Mouse (Mus musculus): Measurements from ENCODE around the gene Trim25.
"Not testable (repeated sequence)": the region's sequence is repeated elsewhere in the genome, so short reads cannot be mapped to it uniquely, and the experiment has no call there.

The Trim25 gene

GRCm38 (mm10) chr11:88994492-88994891, 4.7 kb upstream of the Trim25 start:
- in situ Hi-C loops (cut with MboI, MseI): no loop called here

GRCm38 (mm10) chr11:88995616-88996015, 3.6 kb upstream of the Trim25 start:
- in situ Hi-C loops (cut with MboI, MseI): no loop called here

- in situ Hi-C loops (cut with MboI, MseI): no loop called here
Measured at GRCm38 (mm10) chr11:88996427-88996826, 2.7 kb upstream of the Trim25 start.

GRCm38 (mm10) chr11:88997343-88997742, 1.8 kb upstream of the Trim25 start:
- in situ Hi-C loops (cut with MboI, MseI): not testable (repeated sequence)

GRCm38 (mm10) chr11:88998406-88998805, 770 bp upstream of the Trim25 start:
- in situ Hi-C loops (cut with MboI, MseI): no loop called here

- in situ Hi-C loops (cut with MboI, MseI): no loop called here
Measured at GRCm38 (mm10) chr11:88999723-89000526, 749 bp downstream of the Trim25 start.

GRCm38 (mm10) chr11:89000527-89000819, 1.3 kb downstream of the Trim25 start:
- in situ Hi-C loops (cut with MboI, MseI): no loop called here

GRCm38 (mm10) chr11:89001569-89001968, 2.4 kb downstream of the Trim25 start:
- in situ Hi-C loops (cut with MboI, MseI): no loop called here

GRCm38 (mm10) chr11:89002068-89002467, 2.9 kb downstream of the Trim25 start:
- in situ Hi-C loops (cut with MboI, MseI): no loop called here

GRCm38 (mm10) chr11:89002621-89003020, 3.4 kb downstream of the Trim25 start:
- in situ Hi-C loops (cut with MboI, MseI): no loop called here

GRCm38 (mm10) chr11:89003078-89003477, 3.9 kb downstream of the Trim25 start:
- in situ Hi-C loops (cut with MboI, MseI): no loop called here

- in situ Hi-C loops (cut with MboI, MseI): no loop called here
Measured at GRCm38 (mm10) chr11:89003726-89004125, 4.5 kb downstream of the Trim25 start.

GRCm38 (mm10) chr11:89005473-89005872, 6.3 kb downstream of the Trim25 start:
- in situ Hi-C loops (cut with MboI, MseI): no loop called here

- in situ Hi-C loops (cut with MboI, MseI): no loop called here
Measured at GRCm38 (mm10) chr11:89006404-89006803, 7.2 kb downstream of the Trim25 start.

- in situ Hi-C loops (cut with MboI, MseI): no loop called here
Measured at GRCm38 (mm10) chr11:89007582-89007981, 8.4 kb downstream of the Trim25 start.

GRCm38 (mm10) chr11:89009066-89009465, 9.9 kb downstream of the Trim25 start:
- in situ Hi-C loops (cut with MboI, MseI): no loop called here

- in situ Hi-C loops (cut with MboI, MseI): no loop called here
Measured at GRCm38 (mm10) chr11:89009496-89009895, 10.3 kb downstream of the Trim25 start.

GRCm38 (mm10) chr11:89012241-89012640, 13.1 kb downstream of the Trim25 start:
- in situ Hi-C loops (cut with MboI, MseI): no loop called here

GRCm38 (mm10) chr11:89017514-89018182, 18.5 kb downstream of the Trim25 start:
- in situ Hi-C loops (cut with MboI, MseI): no loop called here

- in situ Hi-C loops (cut with MboI, MseI): no loop called here
Measured at GRCm38 (mm10) chr11:89020681-89021305, 21.6 kb downstream of the Trim25 start.

- in situ Hi-C loops (cut with MboI, MseI): no loop called here
Measured at GRCm38 (mm10) chr11:89021687-89022086, 22.5 kb downstream of the Trim25 start.

- in situ Hi-C loops (cut with MboI, MseI): no loop called here
Measured at GRCm38 (mm10) chr11:89022120-89022731, 23.1 kb downstream of the Trim25 start.
